Mouse (Mus musculus) frontal cortex, adult 2 months (tissue): Measurements from ENCODE around the gene Bpifb5. TPM values are rescaled to one million over a fixed set of nuclear protein-coding genes. Genes with fewer than 3 reads are reported as not detected.
"Not testable (repeated sequence)": the region's sequence is repeated elsewhere in the genome, so short reads cannot be mapped to it uniquely, and the experiment has no call there.

Experiments used
- DNase-seq, 2 experiments: peaks; one replicate each; pipeline ENCODE4 v3.0.0; 2022; ENCODE audit warnings: low spot score in 1 of 2; ENCODE audit errors: extremely low spot score in 1 of 2
- polyA plus RNA-seq: library from polyadenylated mRNA; depleted of rRNA; stranded (reverse); fragments of >200 nt; gene quantifications from 2 replicates; pipeline ENCODE4 v1.2.3, GENCODE M21; 2012; rRNA removed

Gene Bpifb5
- 0.14 and 0.17 TPM in 2 replicates for polyA plus RNA-seq

- DNase-seq, result peak in 1 of 2 experiments; percentile 20
Measured at GRCm38 (mm10) chr2:154223265-154223916, at the start of gene Bpifb5. Bpifb5 (plus strand) TSS chr2:154223742.

DNA sequence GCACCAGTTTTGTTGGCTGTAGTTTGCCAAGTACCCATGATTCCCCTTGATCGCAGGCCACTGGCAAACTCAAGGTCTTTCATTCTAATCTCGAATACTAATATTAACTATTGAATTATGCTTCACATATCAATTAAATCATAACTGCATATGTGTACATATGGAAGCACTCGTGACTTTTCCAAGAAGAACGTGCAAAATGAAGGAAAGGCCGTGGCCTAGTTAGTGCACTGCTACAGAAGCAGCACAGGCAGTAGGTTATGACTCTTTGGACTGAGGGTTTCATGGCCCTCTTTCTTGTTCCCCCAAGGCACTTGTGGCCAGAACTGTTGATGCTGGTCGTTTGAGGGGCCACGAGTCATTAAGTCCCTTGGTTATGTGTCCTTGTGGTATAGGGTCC is 41.6 kb upstream of the Bpifb5 start:
- DNase-seq, result not testable (repeated sequence)

- DNase-seq, result peak in 1 of 2 experiments; percentile 58
Measured at GRCm38 (mm10) chr2:154183061-154183460, 40.5 kb upstream of the Bpifb5 start.

- DNase-seq, result no peak
Measured at GRCm38 (mm10) chr2:154185319-154185718, 38.2 kb upstream of the Bpifb5 start.

DNA sequence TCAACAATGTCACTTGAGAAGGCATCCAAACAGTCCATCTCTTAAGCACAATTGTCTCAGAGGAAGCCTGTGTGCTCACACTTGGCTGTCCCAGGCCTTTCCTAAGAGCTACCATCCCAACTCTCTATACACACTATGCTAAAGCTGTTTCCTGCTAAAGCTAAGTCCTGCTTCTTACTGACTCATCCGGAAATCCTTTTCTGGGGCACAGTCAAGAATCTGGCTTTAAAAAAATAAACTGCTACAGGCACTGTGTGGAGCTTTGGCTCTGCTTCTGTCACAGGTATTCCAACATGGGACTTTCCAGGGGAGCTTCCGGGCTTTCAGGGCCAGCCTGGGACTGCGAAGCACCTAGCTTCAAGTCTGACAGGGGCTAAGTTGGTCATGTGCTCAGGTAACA is 37.8 kb upstream of the Bpifb5 start:
- DNase-seq, result peak in 1 of 2 experiments; percentile 20

DNA sequence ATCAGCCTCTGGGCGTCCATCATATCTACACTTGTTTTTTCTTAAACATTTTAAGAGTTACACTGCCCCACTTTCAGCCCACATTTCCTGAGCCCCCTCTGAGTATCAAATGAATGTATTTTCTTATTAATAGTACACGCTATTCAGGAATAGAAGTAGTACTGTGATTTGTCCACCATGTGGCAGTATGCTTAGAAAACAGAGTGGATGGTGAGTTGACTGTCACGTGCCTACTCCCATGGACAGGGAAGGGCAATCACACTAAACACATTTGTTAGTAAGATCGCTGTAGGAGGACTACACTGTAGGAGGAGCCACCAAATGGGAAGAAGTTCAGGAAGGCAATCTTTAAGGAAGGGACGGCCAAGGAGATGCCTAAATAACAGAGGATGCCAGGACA is 36.1 kb upstream of the Bpifb5 start:
- no peak for DNase-seq

DNA sequence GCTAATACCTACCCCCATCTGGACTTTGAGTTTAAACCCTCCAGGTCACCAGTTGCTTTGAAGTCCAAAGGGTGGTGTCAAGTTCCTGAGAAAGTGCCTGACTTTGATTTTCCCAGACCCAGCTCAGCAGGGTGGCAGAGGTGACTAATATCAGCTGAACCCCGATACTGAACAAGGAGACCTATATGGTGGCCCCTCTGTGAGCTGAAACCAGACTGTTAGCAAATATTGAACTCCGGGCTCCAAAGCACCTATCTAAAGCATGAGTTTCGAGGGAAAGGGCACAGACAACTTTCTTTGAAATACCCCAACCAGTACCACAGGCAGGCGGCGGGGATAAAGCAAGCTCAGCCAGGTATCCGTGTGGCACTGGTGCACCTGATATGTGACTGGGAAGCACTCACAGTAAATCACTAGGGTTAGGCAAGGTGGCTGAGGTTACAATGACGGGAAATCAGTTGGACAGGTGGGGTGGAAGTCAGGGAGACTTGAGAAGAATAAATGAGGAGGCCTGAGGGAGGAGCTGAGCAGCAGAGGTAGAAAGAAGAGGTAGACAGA is 33.6 kb upstream of the Bpifb5 start:
- DNase-seq, result no peak

DNA sequence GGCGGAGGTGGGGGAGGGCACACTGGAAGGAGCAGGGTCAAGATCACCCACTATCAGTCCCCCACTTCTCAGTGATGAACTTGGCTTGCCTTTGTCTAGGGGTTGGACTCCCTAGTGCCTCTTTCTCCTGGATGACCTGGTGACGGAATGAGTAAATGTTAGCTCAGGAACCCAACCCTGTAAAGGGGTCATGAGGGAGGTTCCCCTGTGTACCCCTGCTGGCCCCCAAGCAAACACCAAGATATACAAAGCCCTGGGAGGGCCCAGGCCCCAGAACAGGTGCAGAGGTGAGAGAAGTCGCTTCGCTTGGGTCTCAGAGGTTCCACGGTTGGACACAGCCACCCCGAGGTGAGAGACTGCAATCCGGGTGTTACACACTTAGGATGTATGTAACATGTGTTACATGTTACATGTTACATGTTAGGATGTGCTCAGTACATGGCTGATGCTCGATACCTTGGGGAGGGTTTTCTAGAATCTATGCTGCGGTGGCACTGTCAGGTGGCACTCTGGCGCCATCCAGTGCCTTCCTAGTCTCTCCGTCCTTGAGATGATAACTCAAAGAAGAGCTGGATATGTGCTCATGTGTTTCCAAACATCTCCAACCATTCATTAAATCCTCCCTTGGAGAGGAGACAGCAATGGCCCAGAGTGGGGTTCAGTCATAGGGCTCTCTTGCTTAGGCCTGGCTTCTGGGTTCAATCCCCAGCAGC is 32.8 kb upstream of the Bpifb5 start, which contains the start of gene Bpifb1:
TSS of gene Bpifb1 (plus strand) at position 273 of the 713 bp plus-strand sequence.
- no peak for DNase-seq

- no peak for DNase-seq
Measured at GRCm38 (mm10) chr2:154192141-154192540, 31.4 kb upstream of the Bpifb5 start.

DNA sequence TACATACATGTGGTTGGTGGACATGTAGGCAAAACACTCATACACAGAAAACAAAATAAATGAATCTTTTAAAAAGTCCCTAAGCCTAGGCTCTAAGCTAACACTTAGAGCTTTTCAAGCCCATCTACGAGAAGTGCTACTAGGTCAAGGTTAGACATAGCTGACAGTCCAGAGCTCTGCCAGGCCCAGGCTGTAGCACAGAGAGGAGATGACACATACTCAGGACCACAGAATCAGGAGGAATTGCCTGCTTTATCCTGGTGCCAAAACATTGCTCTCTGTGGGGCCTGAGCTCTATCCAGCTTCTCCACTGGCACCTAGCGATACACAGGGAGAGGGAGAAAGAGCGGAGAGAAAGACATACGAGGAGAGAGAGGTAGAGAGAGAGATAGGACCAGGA is 30.5 kb upstream of the Bpifb5 start:
- no peak for DNase-seq

GRCm38 (mm10) chr2:154193994-154194504 is 29.5 kb upstream of the Bpifb5 start:
- no peak for DNase-seq

GRCm38 (mm10) chr2:154197036-154197435 is 26.5 kb upstream of the Bpifb5 start:
- DNase-seq, result no peak

- peak in 1 of 2 experiments; percentile 37 for DNase-seq
Measured at GRCm38 (mm10) chr2:154204630-154205029, 18.9 kb upstream of the Bpifb5 start.

- no peak for DNase-seq
Measured at GRCm38 (mm10) chr2:154206908-154207307, 16.6 kb upstream of the Bpifb5 start.

DNA sequence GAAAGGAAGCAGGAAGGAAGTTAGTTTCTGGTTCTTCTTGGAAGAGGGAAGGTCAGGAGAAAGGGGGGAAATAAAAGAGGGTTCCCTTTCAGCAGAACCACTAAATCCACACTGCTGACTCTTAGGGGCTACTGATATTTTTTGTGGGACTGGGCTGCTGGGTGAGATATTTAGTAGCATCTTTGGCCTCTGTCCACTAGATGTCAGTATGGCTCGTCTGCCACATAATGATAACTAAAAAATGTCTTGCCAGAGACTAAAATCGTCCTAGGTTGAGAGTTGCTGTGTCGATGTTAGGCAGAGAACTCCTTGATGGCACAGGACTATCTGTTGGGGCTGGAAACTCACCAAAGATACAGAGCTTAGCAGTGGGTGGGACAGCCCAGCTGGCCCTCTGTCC is 14.4 kb upstream of the Bpifb5 start:
- DNase-seq, result peak in 1 of 2 experiments; percentile 70

DNA sequence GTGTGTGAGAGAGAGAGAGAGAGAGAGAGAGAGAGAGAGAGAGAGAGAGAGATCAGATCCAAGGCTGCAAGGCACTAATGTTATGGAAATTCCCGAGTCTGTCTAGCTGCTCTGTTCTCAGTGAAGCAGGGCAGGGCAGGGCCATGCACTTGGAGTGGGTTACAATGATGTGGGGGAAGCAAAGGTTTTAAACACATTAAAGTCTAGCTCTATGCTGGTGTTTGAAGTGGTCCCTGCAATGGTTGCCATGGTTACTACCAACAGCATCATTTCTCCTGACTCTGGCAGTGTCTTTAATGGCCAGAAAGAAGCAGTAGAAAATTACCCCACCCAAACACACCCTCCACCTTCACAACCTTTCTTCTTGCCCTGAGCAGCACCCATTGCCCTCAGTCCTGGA is 12.4 kb upstream of the Bpifb5 start:
- DNase-seq, result no peak

GRCm38 (mm10) chr2:154211881-154212280 is 11.7 kb upstream of the Bpifb5 start:
- peak; percentile 72 to 84 for DNase-seq

GRCm38 (mm10) chr2:154215191-154215590 is 8.4 kb upstream of the Bpifb5 start:
- peak in 1 of 2 experiments; percentile 79 for DNase-seq

GRCm38 (mm10) chr2:154219950-154220349 is 3.6 kb upstream of the Bpifb5 start:
- no peak for DNase-seq

GRCm38 (mm10) chr2:154223917-154224273 is 353 bp downstream of the Bpifb5 start:
- no peak for DNase-seq

DNA sequence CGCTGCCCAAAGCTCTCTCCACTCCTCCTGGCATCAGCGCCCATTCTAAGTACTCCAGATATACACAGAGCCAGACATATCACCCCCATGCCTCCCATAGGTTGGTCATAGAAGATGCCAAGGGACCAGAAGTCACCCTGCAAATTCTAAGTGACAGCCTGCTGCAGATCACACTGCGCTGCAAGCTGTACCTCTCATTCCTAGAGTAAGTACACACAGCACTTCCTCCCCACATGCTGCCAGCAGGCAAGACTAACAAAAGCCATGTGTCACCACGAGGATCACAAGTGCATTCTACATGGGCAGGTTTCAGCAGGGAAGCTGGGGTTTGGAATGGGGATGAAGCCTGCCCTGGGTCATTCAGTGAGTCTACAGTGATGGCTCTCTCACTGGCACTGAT is 3.4 kb downstream of the Bpifb5 start:
- DNase-seq, result no peak

DNA sequence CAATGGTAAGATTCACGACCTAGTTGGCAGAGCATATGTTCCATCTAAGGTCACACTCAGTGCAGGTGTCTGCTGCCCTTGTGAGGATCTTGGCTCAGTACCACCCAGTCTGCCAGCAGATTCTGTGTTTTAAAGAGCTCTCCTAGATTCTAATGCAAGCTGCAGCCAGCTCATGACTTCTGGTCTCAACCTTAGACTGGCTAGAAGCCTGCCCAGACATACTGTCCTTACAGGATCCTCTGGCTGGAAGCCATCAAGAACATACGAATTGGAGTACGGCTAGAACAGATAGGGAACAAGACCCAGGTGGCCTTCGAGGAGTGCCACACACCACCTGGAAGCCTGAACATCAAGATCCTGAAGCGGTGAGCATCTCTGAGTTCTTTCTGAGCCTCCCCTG is 4.3 kb downstream of the Bpifb5 start:
- no peak for DNase-seq
